Mouse (Mus musculus) hindbrain, embryonic 16.5 days (tissue): ENCODE measurements around the gene Sema3d. TPM values are rescaled to one million over a fixed set of nuclear protein-coding genes. Genes with fewer than 3 reads are reported as not detected.
A peak's percentile ranks its signal among the peaks of the same experiment; 100 is the strongest.

Experiments
- ATAC-seq: fragments of 200-750 bp; cut with Nextera tagmentation; 2 replicates; pipeline ENCODE4 v1.8.0; 2017; ENCODE audit warnings: moderate TSS enrichment, moderate library complexity
- H3K27ac ChIP-seq: fragments of 300-500 bp; sonication (generic); 2 replicates; pipeline ENCODE4 v1.5.1; 2014; ENCODE audit warnings: low read depth, mild to moderate bottlenecking, control low read depth, low read length, moderate library complexity
- H3K27me3 ChIP-seq: fragments of 300-500 bp; sonication (generic); replicated peaks from 2 replicates; pipeline ENCODE4 v1.6.1; 2014; ENCODE audit warnings: low read length; ENCODE audit not compliant: control insufficient read depth, insufficient read depth
- H3K36me3 ChIP-seq: fragments of 300-500 bp; sonication (generic); 2 replicates; pipeline ENCODE4 v1.6.1; 2014; ENCODE audit warnings: mild to moderate bottlenecking, low read length, moderate library complexity, mixed read lengths; ENCODE audit not compliant: control insufficient read depth, insufficient read depth
- H3K4me1 ChIP-seq: fragments of 300-500 bp; sonication (generic); 2 replicates; pipeline ENCODE4 v1.6.1; 2014; ENCODE audit warnings: low read depth, low read length; ENCODE audit not compliant: control insufficient read depth, insufficient read depth
- H3K4me2 ChIP-seq: fragments of 300-500 bp; sonication (generic); 2 replicates; pipeline ENCODE4 v1.6.1; 2014; ENCODE audit warnings: mild to moderate bottlenecking, low read length, control low read depth, moderate library complexity
- H3K4me3 ChIP-seq: fragments of 300-500 bp; sonication (generic); 2 replicates; pipeline ENCODE4 v1.5.1; 2014; ENCODE audit warnings: mild to moderate bottlenecking, low read length, control low read depth, moderate library complexity
- H3K9ac ChIP-seq: fragments of 300-500 bp; sonication (generic); 2 replicates; pipeline ENCODE4 v1.6.1; 2014; ENCODE audit warnings: low read depth, mild to moderate bottlenecking, control low read depth, low read length, moderate library complexity
- H3K9me3 ChIP-seq: fragments of 300-500 bp; sonication (generic); 2 replicates; pipeline ENCODE4 v1.6.1; 2014; ENCODE audit warnings: mild to moderate bottlenecking, low read length, moderate library complexity; ENCODE audit not compliant: control insufficient read depth
- WGBS: fragments of 180-500 bp; shearing (Covaris S2); extraction: QIAGEN DNeasy Blood & Tissue Kit; methylation state at CpG from one replicate; pipeline ENCODE4 v1.1.7; 2014; 5-methylcytosine and 5-hydroxymethylcytosine counted together
- polyA plus RNA-seq: library from polyadenylated mRNA; unstranded; fragments of >200 nt; fragmentation: Nextera tagmentation; extraction: Ambion mirVana; gene quantifications from 2 replicates; pipeline ENCODE4 v1.2.1, GENCODE M21; 2015

The Sema3d gene
- polyA plus RNA-seq, 1 experiment from 2014 or later = 1.8 TPM

- Histone ChIP-seq H3K9me3 (no peaks in the 10 kb centered on the region), H3K36me3 (no peaks in the 10 kb centered on the region), H3K4me3 (no peak overlapping the region), H3K4me2 (no peak overlapping the region), H3K27me3 (no peaks in the 10 kb centered on the region), H3K9ac (no peak overlapping the region), H3K4me1 (no peaks in the 10 kb centered on the region), H3K27ac (no peak overlapping the region)
- ATAC-seq = no peak
- 76% methylated on average over 2 of the region's 2 CpGs for WGBS
Observed at GRCm38 (mm10) chr5:12487926-12488325, 104.7 kb downstream of the Sema3d start.

- Histone ChIP-seq H3K27ac (no peak overlapping the region), H3K4me2 (no peak overlapping the region), H3K9ac (no peak overlapping the region), H3K27me3 (no peaks in the 10 kb centered on the region), H3K36me3 (no peaks in the 10 kb centered on the region), H3K4me1 (no peaks in the 10 kb centered on the region), H3K4me3 (no peak overlapping the region), H3K9me3 (no peaks in the 10 kb centered on the region)
- ATAC-seq = no peak
- 64% methylated on average over 1 of the region's 1 CpGs for WGBS
Observed at GRCm38 (mm10) chr5:12491704-12492103, 108.5 kb downstream of the Sema3d start.

- peak; percentile 54 for ATAC-seq
- Histone ChIP-seq H3K36me3 (no peaks in the 10 kb centered on the region), H3K27me3 (no peaks in the 10 kb centered on the region), H3K4me1 (0 out of 2 replicates have a peak, but pooled peaks cover 2% of the 10 kb centered on the region), H3K4me3 (no peak overlapping the region), H3K9me3 (no peaks in the 10 kb centered on the region), H3K9ac (no peak overlapping the region), H3K27ac (no peak overlapping the region), H3K4me2 (no peak overlapping the region)
- 25% methylated on average over 6 of the region's 6 CpGs for WGBS
Observed at GRCm38 (mm10) chr5:12498227-12498928, 115.2 kb downstream of the Sema3d start.

- Histone ChIP-seq H3K27ac (no peak overlapping the region), H3K4me2 (no peak overlapping the region), H3K4me3 (no peak overlapping the region), H3K27me3 (no peaks in the 10 kb centered on the region), H3K9ac (no peak overlapping the region), H3K4me1 (0 out of 2 replicates have a peak, but pooled peaks cover 2% of the 10 kb centered on the region), H3K36me3 (no peaks in the 10 kb centered on the region), H3K9me3 (no peaks in the 10 kb centered on the region)
- ATAC-seq = no peak
- WGBS = 78% methylated on average over 5 of the region's 5 CpGs
Observed at GRCm38 (mm10) chr5:12499037-12499436, 115.9 kb downstream of the Sema3d start.

- Histone ChIP-seq H3K36me3 (no peaks in the 10 kb centered on the region), H3K27ac (no peak overlapping the region), H3K27me3 (no peaks in the 10 kb centered on the region), H3K4me1 (0 out of 2 replicates have a peak, but pooled peaks cover 2% of the 10 kb centered on the region), H3K9ac (no peak overlapping the region), H3K9me3 (no peaks in the 10 kb centered on the region), H3K4me2 (no peak overlapping the region), H3K4me3 (no peak overlapping the region)
- no peak for ATAC-seq
- 87% methylated on average over 6 of the region's 6 CpGs for WGBS
Observed at GRCm38 (mm10) chr5:12499791-12500504, 116.8 kb downstream of the Sema3d start.

GRCm38 (mm10) chr5:12512471-12512870 is 129.3 kb downstream of the Sema3d start:
- ATAC-seq = no peak
- WGBS = 63% methylated on average over 1 of the region's 1 CpGs

GRCm38 (mm10) chr5:12515283-12515682 is 132.1 kb downstream of the Sema3d start:
- Histone ChIP-seq H3K4me2 (no peak overlapping the region), H3K36me3 (no peaks in the 10 kb centered on the region), H3K27me3 (no peaks in the 10 kb centered on the region), H3K27ac (no peak overlapping the region), H3K4me1 (no peaks in the 10 kb centered on the region), H3K9ac (no peak overlapping the region), H3K9me3 (no peaks in the 10 kb centered on the region), H3K4me3 (no peak overlapping the region)
- no peak for ATAC-seq
- WGBS = 89% methylated on average over 4 of the region's 4 CpGs

More at GRCm38 (mm10) chr5:12512471-12512870, 129.3 kb downstream of the Sema3d start:
- no peak overlapping the region for H3K9ac ChIP-seq
- no peaks in the 10 kb centered on the region for H3K4me1 ChIP-seq
- H3K4me3 ChIP-seq = no peak overlapping the region
- H3K4me2 ChIP-seq = no peak overlapping the region
- H3K27me3 ChIP-seq = no peaks in the 10 kb centered on the region
- H3K36me3 ChIP-seq = no peaks in the 10 kb centered on the region
- no peaks in the 10 kb centered on the region for H3K9me3 ChIP-seq
- H3K27ac ChIP-seq = no peak overlapping the region

GRCm38 (mm10) chr5:12525235-12525767 is 142.1 kb downstream of the Sema3d start:
- Histone ChIP-seq H3K9ac (no peak overlapping the region), H3K4me2 (no peak overlapping the region), H3K9me3 (no peaks in the 10 kb centered on the region), H3K27me3 (no peaks in the 10 kb centered on the region), H3K27ac (no peak overlapping the region), H3K36me3 (no peaks in the 10 kb centered on the region), H3K4me1 (no peaks in the 10 kb centered on the region), H3K4me3 (no peak overlapping the region)
- no peak for ATAC-seq
- 7% methylated on average over 4 of the region's 4 CpGs for WGBS

- no peak overlapping the region for H3K4me2 ChIP-seq
- no peaks in the 10 kb centered on the region for H3K4me1 ChIP-seq
- no peak overlapping the region for H3K4me3 ChIP-seq
- H3K27ac ChIP-seq = no peak overlapping the region
- no peaks in the 10 kb centered on the region for H3K36me3 ChIP-seq
- no peaks in the 10 kb centered on the region for H3K9me3 ChIP-seq
- no peaks in the 10 kb centered on the region for H3K27me3 ChIP-seq
- no peak overlapping the region for H3K9ac ChIP-seq
- ATAC-seq = no peak
- WGBS = 94% methylated on average over 2 of the region's 2 CpGs
Observed at GRCm38 (mm10) chr5:12528596-12528995, 145.4 kb downstream of the Sema3d start.
